Mouse (Mus musculus) embryonic facial prominence, embryonic 13.5 days (tissue): Measurements from ENCODE around the gene Fam169b. TPM values are rescaled to one million over a fixed set of nuclear protein-coding genes. Genes with fewer than 3 reads are reported as not detected.

Source experiments
- ATAC-seq: fragments of 200-750 bp; cut with Nextera tagmentation; 2 replicates; pipeline ENCODE4 v1.8.0; 2017; ENCODE audit warnings: low read depth; ENCODE audit not compliant: insufficient number of reproducible peaks, insufficient read depth, low FRiP score, low TSS enrichment
- H3K27ac ChIP-seq: fragments of 300-500 bp; sonication (generic); 2 replicates; pipeline ENCODE4 v1.5.1; 2015; ENCODE audit warnings: moderate library complexity, mild to moderate bottlenecking, inconsistent platforms
- H3K27me3 ChIP-seq: fragments of 300-500 bp; sonication (generic); 2 replicates; pipeline ENCODE4 v1.6.1; 2015; ENCODE audit warnings: mild to moderate bottlenecking, inconsistent platforms
- H3K36me3 ChIP-seq: fragments of 300-500 bp; sonication (generic); 2 replicates; pipeline ENCODE4 v1.6.1; 2015; ENCODE audit warnings: mild to moderate bottlenecking, inconsistent platforms
- H3K4me1 ChIP-seq: fragments of 300-500 bp; sonication (generic); 2 replicates; pipeline ENCODE4 v1.6.1; 2015; ENCODE audit warnings: inconsistent platforms
- H3K4me2 ChIP-seq: fragments of 300-500 bp; sonication (generic); 2 replicates; pipeline ENCODE4 v1.6.1; 2015; ENCODE audit warnings: moderate library complexity, mild to moderate bottlenecking, inconsistent platforms
- H3K4me3 ChIP-seq: fragments of 300-500 bp; sonication (generic); 2 replicates; pipeline ENCODE4 v1.5.1; 2015; ENCODE audit warnings: mild to moderate bottlenecking, inconsistent platforms
- H3K9ac ChIP-seq: fragments of 300-500 bp; sonication (generic); 2 replicates; pipeline ENCODE4 v1.6.1; 2015; ENCODE audit warnings: mild to moderate bottlenecking, inconsistent platforms
- H3K9me3 ChIP-seq: fragments of 300-500 bp; sonication (generic); 2 replicates; pipeline ENCODE4 v1.6.1; 2016; ENCODE audit warnings: inconsistent platforms
- WGBS: fragments of 180-500 bp; shearing (Covaris S2); methylation state at CpG from one replicate; pipeline ENCODE4 v1.1.7; 2015; ENCODE audit warnings: mixed read lengths; 5-methylcytosine and 5-hydroxymethylcytosine counted together
- polyA plus RNA-seq: library from polyadenylated mRNA; unstranded; fragments of >200 nt; fragmentation: Nextera tagmentation; extraction: Ambion mirVana; gene quantifications from 2 replicates; pipeline ENCODE4 v1.2.1, GENCODE M21; 2015

The Fam169b gene
- polyA plus RNA-seq, 1 experiment from 2014 or later, result 2.0 TPM

GRCm38 (mm10) chr7:68332799-68333198 is 59.2 kb downstream of the Fam169b start:
- no peak overlapping the region for H3K27ac ChIP-seq
- H3K4me3 ChIP-seq, result no peak overlapping the region
- H3K4me1 ChIP-seq, result 0 out of 2 replicates have a peak, but pooled peaks cover 4% of the 10 kb centered on the region
- H3K27me3 ChIP-seq, result no peaks in the 10 kb centered on the region
- no peak overlapping the region for H3K9ac ChIP-seq
- no peaks in the 10 kb centered on the region for H3K9me3 ChIP-seq
- no peak overlapping the region for H3K4me2 ChIP-seq
- ATAC-seq, result no peak
- WGBS, result 87% methylated on average over 6 of the region's 6 CpGs
- H3K36me3 ChIP-seq, result no peaks in the 10 kb centered on the region

- Histone ChIP-seq H3K9ac (no peak overlapping the region), H3K36me3 (no peaks in the 10 kb centered on the region), H3K4me2 (no peak overlapping the region), H3K27ac (no peak overlapping the region), H3K9me3 (no peaks in the 10 kb centered on the region), H3K4me3 (no peak overlapping the region), H3K4me1 (0 out of 2 replicates have a peak, but pooled peaks cover 4% of the 10 kb centered on the region), H3K27me3 (no peaks in the 10 kb centered on the region)
- WGBS, result 54% methylated on average over 8 of the region's 8 CpGs
- ATAC-seq, result no peak
Measured at GRCm38 (mm10) chr7:68337080-68337781, 63.6 kb downstream of the Fam169b start.

DNA sequence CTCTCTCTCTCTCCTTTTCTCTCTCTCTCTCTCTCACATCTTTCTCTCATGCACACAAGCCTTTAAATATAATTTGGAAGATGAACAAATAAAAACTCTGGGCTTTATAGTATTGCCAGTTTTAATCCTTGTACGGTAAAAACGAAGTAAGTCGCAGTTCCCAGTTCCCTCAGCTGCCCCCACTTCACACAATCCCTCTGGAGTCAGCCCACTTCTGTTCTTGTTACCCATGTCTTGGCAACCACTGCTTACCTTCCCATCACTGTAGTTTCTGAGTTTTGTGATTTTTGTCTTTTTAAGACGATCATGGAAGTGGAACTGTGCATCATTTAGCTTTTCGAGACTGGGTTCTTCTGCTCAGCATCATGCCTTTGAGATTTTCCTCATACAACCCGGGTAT is 65.0 kb downstream of the Fam169b start:
- H3K4me3 ChIP-seq, result no peak overlapping the region
- no peaks in the 10 kb centered on the region for H3K9me3 ChIP-seq
- 0 out of 2 replicates have a peak, but pooled peaks cover 4% of the 10 kb centered on the region for H3K4me1 ChIP-seq
- no peak overlapping the region for H3K27ac ChIP-seq
- no peaks in the 10 kb centered on the region for H3K27me3 ChIP-seq
- 87% methylated on average over 6 of the region's 6 CpGs for WGBS
- H3K9ac ChIP-seq, result no peak overlapping the region
- H3K4me2 ChIP-seq, result no peak overlapping the region
- ATAC-seq, result no peak
- H3K36me3 ChIP-seq, result no peaks in the 10 kb centered on the region

DNA sequence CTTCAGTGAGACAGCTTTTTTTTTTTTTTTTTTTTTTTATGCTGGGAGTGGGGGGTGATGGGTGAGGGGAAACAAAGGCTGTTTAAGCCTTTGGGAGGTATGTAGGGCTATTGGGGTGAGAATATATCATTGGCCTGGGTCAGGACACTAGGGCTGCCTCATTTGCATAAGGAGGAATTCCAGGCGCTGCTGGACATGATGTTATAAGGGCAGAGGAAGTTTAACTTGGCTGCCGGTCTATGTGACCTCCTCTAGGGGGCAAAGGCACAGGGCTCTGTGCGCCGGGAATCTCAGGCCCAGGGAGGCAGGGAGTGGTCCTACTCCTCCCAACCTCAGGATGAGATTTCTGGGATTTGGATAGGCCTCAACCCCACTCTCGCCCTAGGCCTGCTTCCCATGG is 70.9 kb downstream of the Fam169b start:
- no peaks in the 10 kb centered on the region for H3K27me3 ChIP-seq
- 51% methylated on average over 5 of the region's 5 CpGs for WGBS
- no peak overlapping the region for H3K4me3 ChIP-seq
- no peak overlapping the region for H3K27ac ChIP-seq
- no peaks in the 10 kb centered on the region for H3K36me3 ChIP-seq
- no peaks in the 10 kb centered on the region for H3K9me3 ChIP-seq
- no peak for ATAC-seq
- H3K9ac ChIP-seq, result no peak overlapping the region
- H3K4me2 ChIP-seq, result no peak overlapping the region
- no peaks in the 10 kb centered on the region for H3K4me1 ChIP-seq

GRCm38 (mm10) chr7:68345963-68346362 is 72.3 kb downstream of the Fam169b start:
- no peak for ATAC-seq
- H3K9ac ChIP-seq, result no peak overlapping the region
- H3K4me3 ChIP-seq, result no peak overlapping the region
- H3K4me1 ChIP-seq, result no peaks in the 10 kb centered on the region
- 86% methylated on average over 10 of the region's 10 CpGs for WGBS
- no peak overlapping the region for H3K4me2 ChIP-seq
- H3K27ac ChIP-seq, result no peak overlapping the region
- no peaks in the 10 kb centered on the region for H3K36me3 ChIP-seq
- H3K9me3 ChIP-seq, result no peaks in the 10 kb centered on the region
- H3K27me3 ChIP-seq, result no peaks in the 10 kb centered on the region

GRCm38 (mm10) chr7:68355325-68356076 is 81.9 kb downstream of the Fam169b start:
- Histone ChIP-seq H3K4me2 (peak overlapping the region; percentile 20), H3K27me3 (peaks cover 18% of the 10 kb centered on the region), H3K4me3 (no peak overlapping the region), H3K27ac (no peak overlapping the region), H3K36me3 (no peaks in the 10 kb centered on the region), H3K4me1 (peaks cover 24% of the 10 kb centered on the region), H3K9ac (no peak overlapping the region), H3K9me3 (no peaks in the 10 kb centered on the region)
- 44% methylated on average over 11 of the region's 11 CpGs for WGBS
- ATAC-seq, result no peak

DNA sequence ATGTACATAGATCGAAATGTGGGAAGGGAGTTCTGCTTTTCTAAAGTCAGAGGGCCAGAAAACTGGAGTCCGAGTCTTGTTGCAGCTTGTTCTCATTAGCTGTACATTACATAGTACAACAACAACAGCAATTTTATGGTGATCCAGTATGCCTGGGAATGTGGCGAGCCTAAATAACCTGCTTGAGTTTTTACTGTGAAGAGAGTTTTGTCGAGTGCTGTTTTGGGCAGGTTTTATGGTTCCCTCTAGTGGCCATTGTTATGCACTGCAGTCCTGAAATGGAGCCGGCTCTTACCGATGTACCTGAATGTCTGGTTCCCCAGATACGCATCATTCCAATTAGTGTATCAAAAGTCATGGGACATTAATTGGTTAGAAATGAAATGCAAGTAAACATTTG is 83.8 kb downstream of the Fam169b start:
- no peaks in the 10 kb centered on the region for H3K36me3 ChIP-seq
- peaks cover 18% of the 10 kb centered on the region for H3K27me3 ChIP-seq
- WGBS, result 7% methylated on average over 7 of the region's 7 CpGs
- ATAC-seq, result no peak
- H3K4me3 ChIP-seq, result no peak overlapping the region
- H3K4me1 ChIP-seq, result peaks cover 24% of the 10 kb centered on the region
- H3K4me2 ChIP-seq, result peak overlapping the region; percentile 39
- H3K27ac ChIP-seq, result 0 out of 2 replicates have a peak overlapping the region, but pooled peaks have one; percentile 13
- H3K9ac ChIP-seq, result no peak overlapping the region
- H3K9me3 ChIP-seq, result no peaks in the 10 kb centered on the region

DNA sequence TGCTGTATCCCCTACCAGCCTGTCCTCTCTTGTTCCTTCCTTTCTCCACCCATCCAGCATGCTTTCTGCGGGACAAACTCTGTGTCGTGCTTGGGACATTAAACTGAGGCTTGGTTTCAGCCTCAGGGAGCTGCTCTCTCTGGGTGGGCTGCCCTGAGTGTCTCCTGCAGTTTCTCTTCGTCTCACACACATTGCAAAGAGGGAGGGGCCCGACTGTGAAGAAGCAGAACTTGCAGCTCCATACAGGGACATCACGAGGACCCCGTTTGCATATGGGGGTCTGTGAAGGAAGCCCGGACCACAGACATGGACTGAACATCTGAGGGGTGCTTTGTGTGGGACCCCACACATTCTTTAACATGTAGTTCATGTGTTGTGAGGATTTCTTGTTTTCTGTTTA is 89.0 kb downstream of the Fam169b start:
- Histone ChIP-seq H3K4me2 (no peak overlapping the region), H3K27ac (no peak overlapping the region), H3K27me3 (peaks cover 15% of the 10 kb centered on the region), H3K4me1 (no peaks in the 10 kb centered on the region), H3K9me3 (peaks cover 3% of the 10 kb centered on the region), H3K9ac (no peak overlapping the region), H3K4me3 (no peak overlapping the region), H3K36me3 (no peaks in the 10 kb centered on the region)
- no peak for ATAC-seq
- 50% methylated on average over 7 of the region's 7 CpGs for WGBS

DNA sequence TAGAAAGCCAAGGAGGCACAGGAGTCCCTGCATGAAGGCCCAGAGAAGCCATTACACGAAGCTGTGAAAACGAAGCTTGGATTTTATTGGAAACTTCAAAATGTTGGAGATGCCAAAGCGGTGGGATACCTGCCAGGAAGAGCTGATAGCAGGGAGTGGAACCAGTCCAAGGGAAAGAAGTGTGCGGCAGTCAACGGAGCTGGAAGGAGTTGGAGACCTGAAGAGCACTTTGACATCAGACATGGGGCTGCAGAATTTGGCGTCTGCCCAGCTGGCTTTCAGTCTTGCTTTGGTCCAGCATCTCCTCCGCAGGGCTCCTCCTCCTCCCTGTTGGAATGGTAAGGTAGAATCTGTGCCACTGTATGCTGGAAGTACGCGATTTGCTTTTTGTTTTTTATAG is 92.1 kb downstream of the Fam169b start:
- Histone ChIP-seq H3K27me3 (peaks cover 12% of the 10 kb centered on the region; the same call in 1 of the 2 replicates), H3K4me3 (no peak overlapping the region), H3K9ac (no peak overlapping the region), H3K9me3 (peaks cover 3% of the 10 kb centered on the region), H3K36me3 (no peaks in the 10 kb centered on the region), H3K4me2 (no peak overlapping the region), H3K4me1 (no peaks in the 10 kb centered on the region), H3K27ac (no peak overlapping the region)
- ATAC-seq, result no peak
- WGBS, result 88% methylated on average over 9 of the region's 9 CpGs

GRCm38 (mm10) chr7:68368948-68369347 is 95.3 kb downstream of the Fam169b start:
- H3K4me2 ChIP-seq, result no peak overlapping the region
- peaks cover 44% of the 10 kb centered on the region for H3K27me3 ChIP-seq
- H3K4me3 ChIP-seq, result no peak overlapping the region
- WGBS, result 84% methylated on average over 12 of the region's 12 CpGs
- H3K9ac ChIP-seq, result no peak overlapping the region
- H3K4me1 ChIP-seq, result no peaks in the 10 kb centered on the region
- H3K27ac ChIP-seq, result no peak overlapping the region
- no peaks in the 10 kb centered on the region for H3K9me3 ChIP-seq
- H3K36me3 ChIP-seq, result no peaks in the 10 kb centered on the region
- ATAC-seq, result no peak

- H3K4me3 ChIP-seq, result peak overlapping the region; percentile 38
- peak overlapping the region; percentile 55 for H3K4me2 ChIP-seq
- no peak overlapping the region for H3K27ac ChIP-seq
- H3K27me3 ChIP-seq, result peaks cover 44% of the 10 kb centered on the region
- ATAC-seq, result 0 out of 2 replicates have a peak, but pooled peaks have one; percentile 26
- no peaks in the 10 kb centered on the region for H3K9me3 ChIP-seq
- no peaks in the 10 kb centered on the region for H3K4me1 ChIP-seq
- 2% methylated on average over 12 of the region's 13 CpGs for WGBS
- H3K36me3 ChIP-seq, result no peaks in the 10 kb centered on the region
- H3K9ac ChIP-seq, result no peak overlapping the region
Measured at GRCm38 (mm10) chr7:68369694-68370093, 96.1 kb downstream of the Fam169b start.
